Mouse (Mus musculus): ENCODE results near the gene 9130213A22Rik.

The 9130213A22Rik gene

GRCm38 (mm10) chr11:69091566-69092385, 30.6 kb downstream of the 9130213A22Rik start:
- DNase-seq = peak in 1 of 2 experiments; percentile 7

GRCm38 (mm10) chr11:69090367-69090766, 32.0 kb downstream of the 9130213A22Rik start:
- DNase-seq = no peak

GRCm38 (mm10) chr11:69089616-69090290, 32.6 kb downstream of the 9130213A22Rik start:
- DNase-seq = no peak

GRCm38 (mm10) chr11:69088856-69089615, 33.4 kb downstream of the 9130213A22Rik start:
- peak; percentile 16 to 45 for DNase-seq

GRCm38 (mm10) chr11:69088103-69088855, 34.1 kb downstream of the 9130213A22Rik start, which contains the start of gene Vamp2:
TSS of gene Vamp2 (plus strand) at chr11:69088490.
- DNase-seq = peak; percentile 95 to 97

GRCm38 (mm10) chr11:69087597-69087996, 34.8 kb downstream of the 9130213A22Rik start:
- no peak for DNase-seq

- DNase-seq = no peak
These were observed 35.3 kb downstream of the 9130213A22Rik start for GRCm38 (mm10) chr11:69087082-69087481.

- no peak for DNase-seq
These were observed 36.0 kb downstream of the 9130213A22Rik start for GRCm38 (mm10) chr11:69086390-69086789.

GRCm38 (mm10) chr11:69085608-69086007, 36.8 kb downstream of the 9130213A22Rik start:
- DNase-seq = no peak

GRCm38 (mm10) chr11:69081613-69082012, 40.8 kb downstream of the 9130213A22Rik start:
- DNase-seq = no peak

GRCm38 (mm10) chr11:69080855-69081222, 41.5 kb downstream of the 9130213A22Rik start:
- no peak for DNase-seq

- no peak for DNase-seq
These were observed 42.1 kb downstream of the 9130213A22Rik start for GRCm38 (mm10) chr11:69080102-69080854.

- DNase-seq = peak; percentile 65 to 70
These were observed 43.5 kb downstream of the 9130213A22Rik start for GRCm38 (mm10) chr11:69078805-69079438.

GRCm38 (mm10) chr11:69078041-69078440, 44.3 kb downstream of the 9130213A22Rik start:
- DNase-seq = no peak

- DNase-seq = no peak
These were observed 45.1 kb downstream of the 9130213A22Rik start for GRCm38 (mm10) chr11:69077316-69077715.

- no peak for DNase-seq
These were observed 45.8 kb downstream of the 9130213A22Rik start for GRCm38 (mm10) chr11:69076572-69076971.

GRCm38 (mm10) chr11:69075764-69076479, 46.5 kb downstream of the 9130213A22Rik start:
- DNase-seq = no peak

- DNase-seq = no peak
These were observed 47.7 kb downstream of the 9130213A22Rik start for GRCm38 (mm10) chr11:69074776-69075069.

GRCm38 (mm10) chr11:69073951-69074775, 48.2 kb downstream of the 9130213A22Rik start:
- DNase-seq = no peak
